Mouse (Mus musculus) hindbrain, postnatal 0 days (tissue): Measurements from ENCODE around the gene Slc15a5. TPM values are rescaled to one million over a fixed set of nuclear protein-coding genes. Genes with fewer than 3 reads are reported as not detected.

Source experiments
- ATAC-seq: fragments of 200-750 bp; cut with Nextera tagmentation; 2 replicates; pipeline ENCODE4 v1.8.0; 2017; ENCODE audit warnings: mild to moderate bottlenecking, moderate TSS enrichment, moderate library complexity
- DNase-seq: peaks from one replicate; pipeline ENCODE4 v3.0.0-alpha.2; 2015; ENCODE audit warnings: low spot score
- H3K27ac ChIP-seq: fragments of 300-500 bp; sonication (generic); 2 replicates; pipeline ENCODE4 v1.5.1; 2014; ENCODE audit warnings: mild to moderate bottlenecking
- H3K27me3 ChIP-seq: fragments of 300-500 bp; sonication (generic); 2 replicates; pipeline ENCODE4 v1.6.1; 2014; ENCODE audit warnings: low read length, mixed read lengths; ENCODE audit not compliant: insufficient read depth
- H3K36me3 ChIP-seq: fragments of 300-500 bp; sonication (generic); 2 replicates; pipeline ENCODE4 v1.6.1; 2014; ENCODE audit warnings: low read length, mixed read lengths; ENCODE audit not compliant: insufficient read depth
- H3K4me1 ChIP-seq: fragments of 300-500 bp; sonication (generic); 2 replicates; pipeline ENCODE4 v1.6.1; 2014; ENCODE audit warnings: antibody characterized with exemption, low read length, mixed read lengths; ENCODE audit not compliant: insufficient read depth
- H3K4me2 ChIP-seq: fragments of 300-500 bp; sonication (generic); 2 replicates; pipeline ENCODE4 v1.6.1; 2014; ENCODE audit warnings: low read depth, mild to moderate bottlenecking, low read length, moderate library complexity, mixed read lengths
- H3K4me3 ChIP-seq: fragments of 300-500 bp; sonication (generic); 2 replicates; pipeline ENCODE4 v1.5.1; 2014; ENCODE audit warnings: low read length
- H3K9ac ChIP-seq: fragments of 300-500 bp; sonication (generic); replicated peaks from 2 replicates; pipeline ENCODE4 v1.6.1; 2014; ENCODE audit warnings: mild to moderate bottlenecking, low read length, moderate library complexity, mixed read lengths
- H3K9me3 ChIP-seq: fragments of 300-500 bp; sonication (generic); 2 replicates; pipeline ENCODE4 v1.6.1; 2016; ENCODE audit warnings: low read length, mixed read lengths
- CTCF ChIP-seq: IDR thresholded peaks from 2 replicates; pipeline ENCODE4 v1.5.1; 2016; ENCODE audit warnings: antibody characterized with exemption, control low read depth, low read depth
- WGBS: fragments of 180-500 bp; shearing (Covaris S2); extraction: QIAGEN DNeasy Blood & Tissue Kit; methylation state at CpG from one replicate; pipeline ENCODE4 v1.1.7; 2014; 5-methylcytosine and 5-hydroxymethylcytosine counted together
- polyA plus RNA-seq: library from polyadenylated mRNA; unstranded; fragments of >200 nt; fragmentation: Nextera tagmentation; extraction: Ambion mirVana; gene quantifications from 2 replicates; pipeline ENCODE4 v1.2.1, GENCODE M21; 2015
- total RNA-seq: library from RNA; depleted of rRNA; stranded (reverse); fragments of >200 nt; gene quantifications from 2 replicates; pipeline ENCODE4 v1.2.3, GENCODE M21; 2014

Slc15a5 gene
- total and polyA plus RNA-seq, 2 experiments from 2014 or later: 0.15 TPM; not detected in 1

DNA sequence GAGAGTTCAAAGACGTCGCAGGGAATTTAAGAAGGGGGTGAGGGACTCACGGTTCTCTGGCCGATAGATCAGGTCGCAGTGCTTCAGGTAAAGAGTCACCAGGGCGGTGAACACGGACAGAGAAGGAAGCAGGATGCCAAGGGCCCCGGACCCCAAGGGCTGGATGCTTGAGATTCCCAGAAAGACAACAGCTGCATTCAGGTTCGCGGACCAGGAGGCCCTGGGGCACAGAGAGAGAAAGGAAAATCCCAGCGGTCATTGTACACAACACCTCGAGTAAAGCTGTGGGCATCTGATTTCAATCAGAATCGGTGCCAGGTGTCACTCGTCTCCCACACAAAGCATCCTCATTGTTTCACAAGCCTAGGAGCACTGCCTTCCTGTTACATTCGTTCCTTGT is 24.1 kb downstream of the Slc15a5 start:
- TF ChIP-seq CTCF: no peak
- no peaks in the 10 kb centered on the region for H3K36me3 ChIP-seq
- H3K4me1 ChIP-seq: no peaks in the 10 kb centered on the region

DNA sequence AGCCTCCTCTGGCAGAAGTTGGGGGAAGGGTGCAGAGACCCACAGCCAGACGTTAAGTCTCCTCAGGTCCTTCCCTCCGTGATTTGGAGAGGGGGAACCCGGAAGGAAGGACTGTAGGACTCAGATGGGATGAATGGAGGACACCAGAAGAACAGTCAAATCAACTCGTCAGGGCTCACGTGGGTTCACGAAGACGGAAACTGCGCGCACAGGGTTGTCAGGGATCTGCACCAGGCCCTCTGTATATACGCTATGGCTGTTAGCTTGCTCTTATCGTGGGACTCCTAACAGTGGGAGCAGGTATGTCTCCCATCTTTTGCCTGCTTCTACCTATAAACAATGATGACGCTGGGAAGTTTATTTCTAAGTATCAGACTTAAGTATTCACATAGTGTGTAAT is 24.8 kb downstream of the Slc15a5 start:
- DNase-seq (no peak), ATAC-seq (no peak)
- no peak overlapping the region for H3K4me3 ChIP-seq
- no peak overlapping the region for H3K4me2 ChIP-seq
- H3K27ac ChIP-seq: no peak overlapping the region
- H3K9me3 ChIP-seq: no peaks in the 10 kb centered on the region
- no peak overlapping the region for H3K9ac ChIP-seq
- H3K27me3 ChIP-seq: no peaks in the 10 kb centered on the region
- no peak for TF ChIP-seq CTCF
- H3K36me3 ChIP-seq: no peaks in the 10 kb centered on the region
- no peaks in the 10 kb centered on the region for H3K4me1 ChIP-seq
- 90% methylated on average over 12 of the region's 12 CpGs for WGBS

More for the DNA sequence above, 24.1 kb downstream of the Slc15a5 start:
- no peak overlapping the region for H3K4me2 ChIP-seq
- H3K9ac ChIP-seq: no peak overlapping the region
- ATAC-seq (no peak), DNase-seq (no peak)
- no peak overlapping the region for H3K4me3 ChIP-seq
- no peak overlapping the region for H3K27ac ChIP-seq
- H3K27me3 ChIP-seq: no peaks in the 10 kb centered on the region
- 37% methylated on average over 15 of the region's 15 CpGs for WGBS
- H3K9me3 ChIP-seq: no peaks in the 10 kb centered on the region

DNA sequence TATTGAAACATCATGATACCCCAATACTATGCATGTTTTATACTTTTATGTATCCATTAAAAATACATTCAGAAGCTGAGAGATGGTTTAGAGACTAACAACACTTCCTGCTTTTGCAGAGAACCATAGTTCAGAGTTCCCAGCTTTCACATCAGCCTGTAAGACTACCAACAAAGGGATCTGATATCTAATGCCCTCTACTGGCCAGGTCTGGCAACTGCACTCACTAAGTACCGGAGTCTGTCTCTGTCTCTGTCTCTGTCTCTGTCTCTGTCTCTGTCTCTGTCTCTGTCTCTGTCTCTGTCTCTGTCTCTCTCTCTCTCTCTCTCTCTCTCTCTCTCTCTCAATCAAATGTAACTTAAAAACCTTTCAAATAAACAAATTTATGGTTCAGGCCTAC is 25.6 kb downstream of the Slc15a5 start:
- H3K27ac ChIP-seq: no peak overlapping the region
- H3K9ac ChIP-seq: no peak overlapping the region
- no peak for ATAC-seq
- H3K9me3 ChIP-seq: no peaks in the 10 kb centered on the region
- no peaks in the 10 kb centered on the region for H3K27me3 ChIP-seq
- no peaks in the 10 kb centered on the region for H3K36me3 ChIP-seq
- peak; percentile 28 for DNase-seq
- TF ChIP-seq CTCF: peak; percentile 52
- H3K4me2 ChIP-seq: no peak overlapping the region
- 63% methylated on average over 1 of the region's 1 CpGs for WGBS
- H3K4me3 ChIP-seq: no peak overlapping the region
- no peaks in the 10 kb centered on the region for H3K4me1 ChIP-seq

DNA sequence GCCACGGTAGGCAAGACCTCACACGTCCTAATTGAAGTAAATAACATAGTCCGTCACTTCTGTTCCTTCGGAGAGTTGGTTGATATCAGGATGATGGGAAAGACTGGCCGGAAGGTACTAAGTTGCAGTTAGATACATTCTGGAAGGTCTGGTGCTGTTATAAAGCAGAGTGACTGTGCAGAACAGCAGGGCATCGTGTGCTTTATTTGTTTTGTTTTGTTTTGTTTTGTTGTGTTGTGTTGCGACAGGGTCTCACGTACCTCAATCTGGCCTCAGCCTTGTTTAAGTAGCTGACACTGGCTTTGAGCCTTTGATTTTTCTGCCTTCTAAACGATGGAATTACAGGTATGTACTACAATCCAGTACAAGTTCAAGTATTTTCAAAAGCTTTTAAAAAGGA is 26.0 kb downstream of the Slc15a5 start:
- DNase-seq (no peak), ATAC-seq (no peak)
- Histone ChIP-seq H3K27me3 (no peaks in the 10 kb centered on the region), H3K9me3 (no peaks in the 10 kb centered on the region), H3K9ac (no peak overlapping the region), H3K4me3 (no peak overlapping the region), H3K4me2 (no peak overlapping the region), H3K36me3 (no peaks in the 10 kb centered on the region), H3K4me1 (no peaks in the 10 kb centered on the region), H3K27ac (no peak overlapping the region)
- 86% methylated on average over 9 of the region's 9 CpGs for WGBS
- no peak for TF ChIP-seq CTCF

DNA sequence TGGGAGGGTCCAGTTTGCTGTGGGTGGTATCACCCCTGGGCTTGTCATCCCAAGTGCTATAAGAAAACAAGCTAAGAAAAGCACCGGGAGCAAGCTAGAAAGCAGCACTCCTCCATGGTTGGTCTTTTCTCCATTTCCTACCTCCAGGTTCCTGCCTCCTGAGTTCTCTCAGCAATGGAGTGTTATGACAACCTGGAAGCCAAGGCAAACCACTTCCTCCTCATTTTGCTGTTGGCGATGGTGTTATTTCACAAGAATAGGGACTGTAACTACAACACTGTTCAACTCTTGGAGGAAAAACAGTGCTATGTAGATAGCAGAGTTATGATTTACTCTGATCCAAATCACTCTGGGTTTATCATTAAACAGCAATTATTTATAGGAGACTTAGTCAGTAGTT is 34.4 kb downstream of the Slc15a5 start:
- H3K4me1 ChIP-seq: no peaks in the 10 kb centered on the region
- ATAC-seq: no peak
- WGBS: 89% methylated on average over 2 of the region's 2 CpGs
- H3K27me3 ChIP-seq: no peaks in the 10 kb centered on the region
- H3K36me3 ChIP-seq: no peaks in the 10 kb centered on the region
- TF ChIP-seq CTCF: no peak
- no peak overlapping the region for H3K9ac ChIP-seq
- no peak overlapping the region for H3K27ac ChIP-seq
- H3K4me2 ChIP-seq: no peak overlapping the region
- no peak overlapping the region for H3K4me3 ChIP-seq
- H3K9me3 ChIP-seq: no peaks in the 10 kb centered on the region
- DNase-seq: no peak

DNA sequence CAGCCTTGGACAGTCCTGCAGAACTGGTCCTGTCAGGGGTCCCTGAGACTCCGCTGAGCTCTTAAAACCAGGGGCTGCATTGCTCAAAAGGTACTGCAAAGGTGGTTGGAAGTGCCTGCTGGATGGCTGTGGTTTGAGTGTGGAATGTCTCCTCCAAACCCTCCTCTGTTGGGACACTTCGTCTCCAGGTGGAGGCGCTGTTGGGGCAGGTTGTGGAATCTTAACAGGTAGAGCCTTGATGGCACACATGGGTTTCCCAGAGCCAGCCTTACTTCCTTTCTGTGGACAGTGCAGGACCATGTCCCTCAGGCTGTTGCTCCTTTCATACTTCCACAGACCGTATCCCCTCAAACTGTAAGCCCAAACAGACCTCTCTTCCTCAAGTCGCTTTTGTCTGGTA is 36.8 kb downstream of the Slc15a5 start:
- no peak for ATAC-seq
- Histone ChIP-seq H3K4me3 (no peak overlapping the region), H3K4me2 (no peak overlapping the region), H3K27me3 (no peaks in the 10 kb centered on the region), H3K9me3 (peaks cover 2% of the 10 kb centered on the region; the same call in 1 of the 2 replicates), H3K27ac (no peak overlapping the region), H3K9ac (no peak overlapping the region), H3K4me1 (no peaks in the 10 kb centered on the region), H3K36me3 (no peaks in the 10 kb centered on the region)
- DNase-seq: no peak
- WGBS: 97% methylated on average over 5 of the region's 5 CpGs
- no peak for TF ChIP-seq CTCF

DNA sequence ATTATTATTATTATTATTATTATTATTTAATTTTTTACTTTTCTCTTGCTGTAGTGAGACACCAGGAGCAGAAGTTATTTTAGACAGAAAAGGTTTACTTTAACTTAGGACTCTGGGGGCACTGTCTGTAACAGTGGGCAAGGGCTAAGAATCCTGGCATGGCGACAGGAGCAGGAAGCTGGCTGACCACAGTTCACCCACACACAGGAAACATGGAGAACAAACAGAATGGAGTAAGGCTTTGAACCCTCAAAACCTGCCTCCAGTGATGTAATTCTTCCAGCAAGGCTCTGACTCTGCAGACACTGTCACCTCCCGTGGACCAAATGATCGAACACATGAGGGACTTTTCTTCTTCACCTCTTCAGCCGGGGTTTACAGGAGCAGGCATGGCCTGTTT is 37.9 kb downstream of the Slc15a5 start:
- 94% methylated on average over 4 of the region's 4 CpGs for WGBS
- TF ChIP-seq CTCF: no peak
- H3K27ac ChIP-seq: no peak overlapping the region
- H3K4me3 ChIP-seq: no peak overlapping the region
- peaks cover 6% of the 10 kb centered on the region; the same call in 1 of the 2 replicates for H3K9me3 ChIP-seq
- ATAC-seq: no peak
- H3K36me3 ChIP-seq: no peaks in the 10 kb centered on the region
- H3K4me2 ChIP-seq: no peak overlapping the region
- no peaks in the 10 kb centered on the region for H3K27me3 ChIP-seq
- no peak for DNase-seq
- H3K9ac ChIP-seq: no peak overlapping the region
- no peaks in the 10 kb centered on the region for H3K4me1 ChIP-seq
